Mouse (Mus musculus) ES-Bruce4 (cell line): Measurements from ENCODE around the gene Slc15a3. TPM values are rescaled to one million over a fixed set of nuclear protein-coding genes. Genes with fewer than 3 reads are reported as not detected.

Experiments used
- H3K27ac ChIP-seq: 2 replicates; pipeline ENCODE4 v1.5.1; 2012; ENCODE audit warnings: low read length, inconsistent platforms; ENCODE audit not compliant: insufficient read depth
- H3K27me3 ChIP-seq: 2 replicates; pipeline ENCODE4 v1.6.1; 2012; ENCODE audit warnings: mild to moderate bottlenecking, low read length, inconsistent platforms; ENCODE audit not compliant: control insufficient read depth, poor library complexity, insufficient read depth, severe bottlenecking
- H3K36me3 ChIP-seq: 2 replicates; pipeline ENCODE4 v1.6.1; 2012; ENCODE audit warnings: inconsistent platforms, mild to moderate bottlenecking, low read length, moderate library complexity; ENCODE audit not compliant: control insufficient read depth, poor library complexity, insufficient read depth, severe bottlenecking
- H3K4me1 ChIP-seq: one replicate; pipeline ENCODE4 v1.8.1; 2011; ENCODE audit warnings: low read length; ENCODE audit not compliant: control insufficient read depth, insufficient read depth
- H3K4me3 ChIP-seq: 2 replicates; pipeline ENCODE4 v1.5.1; 2011; ENCODE audit warnings: low read depth, mild to moderate bottlenecking, low read length
- H3K9ac ChIP-seq: 2 replicates; pipeline ENCODE4 v1.6.1; 2012; ENCODE audit warnings: low read depth, mild to moderate bottlenecking, inconsistent platforms; ENCODE audit not compliant: poor library complexity, severe bottlenecking
- H3K9me3 ChIP-seq: replicated peaks from 2 replicates; pipeline ENCODE4 v1.6.1; 2012; ENCODE audit warnings: mild to moderate bottlenecking, low read length, inconsistent platforms; ENCODE audit not compliant: control insufficient read depth, poor library complexity, insufficient read depth, severe bottlenecking
- CTCF ChIP-seq: IDR thresholded peaks from one replicate; pipeline ENCODE4 v1.8.1; 2011; ENCODE audit warnings: low read depth, low read length
- EP300 ChIP-seq: IDR thresholded peaks from 2 replicates; pipeline ENCODE4 v1.6.1; 2011; ENCODE audit warnings: low read depth, low read length; ENCODE audit not compliant: insufficient read depth
- POLR2A ChIP-seq: IDR thresholded peaks from one replicate; pipeline ENCODE4 v1.8.1; 2011; ENCODE audit warnings: low read length; ENCODE audit not compliant: insufficient read depth
- polyA plus RNA-seq: library from polyadenylated mRNA; stranded (reverse); fragments of >200 nt; gene quantifications from 2 replicates; pipeline ENCODE4 v1.2.4, GENCODE M21; 2011; ENCODE audit warnings: low read depth; ENCODE audit not compliant: missing spikeins, insufficient read depth, insufficient read length

Slc15a3 gene
- polyA plus RNA-seq, 1 experiment: not detected

DNA sequence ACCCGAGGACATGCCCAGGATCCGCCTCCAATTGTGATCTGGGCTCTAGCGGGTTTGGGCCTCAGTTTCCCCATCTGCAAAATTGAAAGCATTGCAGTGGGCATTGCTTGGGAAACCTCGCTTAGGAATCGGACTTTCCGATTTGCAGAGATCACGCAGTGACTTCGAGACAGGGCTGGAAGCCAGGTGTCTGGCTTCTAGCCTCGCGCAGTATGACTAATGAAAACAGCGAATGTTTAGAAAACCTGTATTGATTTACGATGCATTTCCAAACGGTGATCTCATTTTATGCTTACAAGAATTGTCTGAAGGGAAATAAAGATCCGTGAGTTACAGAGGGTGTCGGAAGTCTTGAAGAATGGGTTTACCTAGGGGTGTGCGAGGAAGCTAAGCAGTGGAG, 56.2 kb downstream of the Slc15a3 start:
- Histone ChIP-seq H3K9ac (peak overlapping the region; percentile 78), H3K4me3 (peak overlapping the region; percentile 96), H3K9me3 (no peaks in the 10 kb centered on the region)

GRCm38 (mm10) chr19:10896849-10897248, 57.3 kb downstream of the Slc15a3 start:
- Histone ChIP-seq H3K36me3 (peaks cover 42% of the 10 kb centered on the region), H3K4me3 (no peak overlapping the region), H3K9me3 (no peaks in the 10 kb centered on the region), H3K27ac (no peak overlapping the region), H3K4me1 (no peaks in the 10 kb centered on the region), H3K9ac (peak overlapping the region; percentile 78; the same call in 1 of the 2 replicates), H3K27me3 (no peaks in the 10 kb centered on the region)
- TF ChIP-seq POLR2A (no peak), CTCF (no peak), EP300 (no peak)

More for the DNA sequence above, 56.2 kb downstream of the Slc15a3 start:
- H3K27ac ChIP-seq: no peak overlapping the region
- TF ChIP-seq EP300 (no peak), POLR2A (no peak), CTCF (no peak)
- no peaks in the 10 kb centered on the region for H3K4me1 ChIP-seq
- H3K27me3 ChIP-seq: no peaks in the 10 kb centered on the region
- H3K36me3 ChIP-seq: peaks cover 32% of the 10 kb centered on the region

DNA sequence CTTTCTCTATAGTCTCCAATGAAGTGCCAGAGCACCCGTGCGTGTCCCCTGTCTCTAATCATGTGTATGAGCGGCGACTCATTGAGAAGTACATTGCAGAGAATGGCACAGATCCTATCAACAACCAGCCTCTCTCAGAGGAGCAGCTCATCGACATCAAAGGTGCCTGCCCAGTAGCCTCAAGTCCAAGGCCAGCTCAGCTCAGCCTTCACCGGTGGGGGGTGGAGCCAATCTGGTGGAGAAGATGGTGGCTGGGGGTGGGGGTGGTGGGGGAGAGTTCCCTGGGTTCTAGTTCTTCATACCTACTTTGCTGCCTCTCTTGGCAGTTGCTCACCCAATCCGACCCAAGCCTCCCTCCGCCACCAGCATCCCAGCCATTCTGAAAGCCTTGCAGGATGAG, 58.0 kb downstream of the Slc15a3 start:
- TF ChIP-seq CTCF (no peak), EP300 (no peak), POLR2A (no peak)
- no peak overlapping the region for H3K27ac ChIP-seq
- H3K36me3 ChIP-seq: peaks cover 49% of the 10 kb centered on the region
- no peak overlapping the region for H3K4me3 ChIP-seq
- no peak overlapping the region for H3K9ac ChIP-seq
- no peaks in the 10 kb centered on the region for H3K9me3 ChIP-seq
- no peaks in the 10 kb centered on the region for H3K4me1 ChIP-seq
- no peaks in the 10 kb centered on the region for H3K27me3 ChIP-seq

GRCm38 (mm10) chr19:10900315-10900714, 60.8 kb downstream of the Slc15a3 start:
- peaks cover 69% of the 10 kb centered on the region for H3K36me3 ChIP-seq
- H3K27me3 ChIP-seq: no peaks in the 10 kb centered on the region
- H3K9ac ChIP-seq: no peak overlapping the region
- TF ChIP-seq CTCF (no peak), POLR2A (no peak), EP300 (no peak)
- H3K4me1 ChIP-seq: no peaks in the 10 kb centered on the region
- no peak overlapping the region for H3K4me3 ChIP-seq
- H3K27ac ChIP-seq: no peak overlapping the region
- no peaks in the 10 kb centered on the region for H3K9me3 ChIP-seq

GRCm38 (mm10) chr19:10901046-10901445, 61.5 kb downstream of the Slc15a3 start:
- H3K27ac ChIP-seq: no peak overlapping the region
- TF ChIP-seq EP300 (no peak), POLR2A (no peak), CTCF (no peak)
- no peak overlapping the region for H3K4me3 ChIP-seq
- H3K9ac ChIP-seq: no peak overlapping the region
- H3K4me1 ChIP-seq: no peaks in the 10 kb centered on the region
- no peaks in the 10 kb centered on the region for H3K27me3 ChIP-seq
- H3K36me3 ChIP-seq: peaks cover 76% of the 10 kb centered on the region
- H3K9me3 ChIP-seq: no peaks in the 10 kb centered on the region

DNA sequence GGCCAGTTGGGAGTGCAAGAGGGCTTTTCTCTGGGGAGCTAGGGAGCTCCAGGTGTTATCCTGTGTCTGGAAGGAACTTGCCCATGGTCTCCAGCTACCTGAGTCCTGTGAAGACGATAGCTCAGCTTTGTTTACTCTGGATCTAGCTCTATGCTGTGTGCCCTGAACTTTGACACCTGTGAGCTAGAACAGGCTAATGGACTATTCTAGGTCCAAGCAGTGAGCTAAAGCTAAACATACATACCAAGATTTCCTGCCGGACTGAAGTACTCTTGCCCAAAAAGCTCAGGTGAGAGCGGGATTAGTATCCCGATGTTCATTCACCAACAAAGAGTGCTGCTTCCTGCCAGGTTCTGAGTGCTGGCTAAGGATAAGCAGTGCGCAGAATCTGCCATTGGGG, 65.0 kb downstream of the Slc15a3 start:
- Histone ChIP-seq H3K27me3 (no peaks in the 10 kb centered on the region), H3K9me3 (no peaks in the 10 kb centered on the region), H3K4me3 (no peak overlapping the region), H3K9ac (no peak overlapping the region), H3K4me1 (no peaks in the 10 kb centered on the region), H3K36me3 (peaks cover 61% of the 10 kb centered on the region), H3K27ac (no peak overlapping the region)
- no peak for TF ChIP-seq POLR2A
- no peak for TF ChIP-seq EP300
- TF ChIP-seq CTCF: no peak
